Mouse (Mus musculus): ENCODE measurements around the gene Nlrp10. TPM values are rescaled to one million over a fixed set of nuclear protein-coding genes. Genes with fewer than 3 reads are reported as not detected.

Nlrp10 gene
- polyA plus RNA-seq, 1 experiment = 0.04 TPM

- no peaks in the 10 kb centered on the region for H3K4me1 ChIP-seq (ENCODE audit: control insufficient read depth, insufficient read depth, low read length)
- H3K27ac ChIP-seq (ENCODE audit: insufficient read depth, low read length) = no peak overlapping the region
- no peak overlapping the region for H3K4me3 ChIP-seq (ENCODE audit: insufficient read depth, low read length)
- no peak for TF ChIP-seq POLR2A (IDR thresholded peaks at IDR 0.05; ENCODE audit: extremely low read depth, insufficient read depth, low read length)
- no peak for TF ChIP-seq CTCF (IDR thresholded peaks at IDR 0.05; ENCODE audit: extremely low read depth, insufficient read depth, low read length)
Measured at GRCm38 (mm10) chr7:108928280-108929188, 1.4 kb downstream of the Nlrp10 start.

DNA sequence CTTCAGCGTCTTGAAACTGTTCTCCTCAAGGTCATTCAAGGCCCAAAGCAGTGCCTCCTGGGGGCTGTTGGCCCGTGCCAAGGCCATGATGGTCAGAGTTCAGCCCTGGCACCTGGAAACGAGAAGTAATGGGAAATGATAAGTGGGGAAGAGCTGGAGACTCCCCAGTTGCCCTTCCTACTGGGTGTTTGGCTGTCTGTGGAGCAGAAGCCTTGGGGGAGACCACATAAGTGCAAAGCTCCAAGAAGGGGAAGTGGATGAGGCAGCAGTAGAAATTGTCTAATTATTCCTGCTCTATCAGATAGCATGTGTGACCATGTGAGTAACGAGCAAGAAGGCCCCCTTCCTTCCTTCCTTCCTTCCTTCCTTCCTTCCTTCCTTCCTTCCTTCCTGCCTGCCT, 2.9 kb downstream of the Nlrp10 start:
- Histone ChIP-seq H3K27ac (ENCODE audit: insufficient read depth, low read length) (no peak overlapping the region), H3K4me3 (ENCODE audit: insufficient read depth, low read length) (no peak overlapping the region), H3K4me1 (ENCODE audit: control insufficient read depth, insufficient read depth, low read length) (no peaks in the 10 kb centered on the region)
- TF ChIP-seq POLR2A (IDR thresholded peaks at IDR 0.05; ENCODE audit: extremely low read depth, insufficient read depth, low read length) = no peak
- no peak for TF ChIP-seq CTCF (IDR thresholded peaks at IDR 0.05; ENCODE audit: extremely low read depth, insufficient read depth, low read length)

DNA sequence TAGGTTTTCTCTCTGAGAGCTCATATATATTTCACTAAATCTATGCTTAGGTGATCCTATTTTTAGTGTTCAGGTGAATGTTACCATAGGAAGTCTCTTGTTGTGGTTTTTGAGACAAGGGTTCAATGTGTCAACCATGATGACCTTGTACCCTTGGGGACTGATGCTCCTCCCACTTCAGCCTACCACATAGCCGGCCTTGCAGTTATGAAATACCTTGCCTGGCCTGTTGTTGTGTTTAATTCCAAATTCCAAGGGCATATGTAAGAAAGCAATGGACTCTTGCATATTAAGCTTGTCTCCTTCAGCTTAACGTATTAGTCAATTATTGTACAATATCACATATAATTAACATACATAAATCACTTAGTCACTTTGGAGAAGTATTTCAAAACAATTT, 26.0 kb downstream of the Nlrp10 start:
- Histone ChIP-seq H3K4me3 (ENCODE audit: insufficient read depth, low read length) (no peak overlapping the region), H3K27ac (ENCODE audit: insufficient read depth, low read length) (no peak overlapping the region), H3K4me1 (ENCODE audit: control insufficient read depth, insufficient read depth, low read length) (no peaks in the 10 kb centered on the region)
- TF ChIP-seq POLR2A (IDR thresholded peaks at IDR 0.05; ENCODE audit: extremely low read depth, insufficient read depth, low read length) (no peak), CTCF (IDR thresholded peaks at IDR 0.05; ENCODE audit: extremely low read depth, insufficient read depth, low read length) (no peak)

GRCm38 (mm10) chr7:108894320-108894719, 35.7 kb downstream of the Nlrp10 start, which contains the start of gene Olfr519:
TSS of gene Olfr519 (minus strand) at chr7:108894420.
- no peak for TF ChIP-seq POLR2A (IDR thresholded peaks at IDR 0.05; ENCODE audit: extremely low read depth, insufficient read depth, low read length)
- TF ChIP-seq CTCF (IDR thresholded peaks at IDR 0.05; ENCODE audit: extremely low read depth, insufficient read depth, low read length) = no peak
- Histone ChIP-seq H3K27ac (ENCODE audit: insufficient read depth, low read length) (no peak within 1 kb of the TSS), H3K4me3 (ENCODE audit: insufficient read depth, low read length) (no peak within 1 kb of the TSS), H3K4me1 (ENCODE audit: control insufficient read depth, insufficient read depth, low read length) (no peaks in the 10 kb centered on the region)

DNA sequence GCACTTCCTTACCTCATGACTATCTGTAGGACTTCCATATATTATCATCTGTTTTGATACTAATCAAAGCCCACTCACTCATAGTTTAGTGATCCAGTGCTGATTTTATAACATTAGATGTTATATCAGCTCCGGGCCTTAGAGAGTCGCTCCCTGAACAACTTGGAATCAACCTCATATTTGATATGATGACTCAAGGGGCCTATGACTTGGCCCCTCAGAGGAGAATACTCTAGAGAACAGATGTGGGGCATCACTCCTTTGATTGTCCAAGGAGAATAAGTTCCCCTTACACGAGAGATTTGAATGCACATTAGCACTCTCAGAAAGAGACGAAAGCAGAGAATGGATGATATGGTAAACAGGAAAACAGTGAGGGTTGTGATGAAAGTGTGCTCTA, 45.1 kb downstream of the Nlrp10 start, which contains the start of gene Olfr518:
Gene Olfr518, minus strand, starts transcription at position 101 of the 400 bp plus-strand sequence.
- H3K4me1 ChIP-seq (ENCODE audit: control insufficient read depth, insufficient read depth, low read length) = no peaks in the 10 kb centered on the region
- H3K27ac ChIP-seq (ENCODE audit: insufficient read depth, low read length) = no peak within 1 kb of the TSS
- H3K4me3 ChIP-seq (ENCODE audit: insufficient read depth, low read length) = no peak within 1 kb of the TSS
- TF ChIP-seq POLR2A (IDR thresholded peaks at IDR 0.05; ENCODE audit: extremely low read depth, insufficient read depth, low read length) (no peak), CTCF (IDR thresholded peaks at IDR 0.05; ENCODE audit: extremely low read depth, insufficient read depth, low read length) (no peak)

- no peak within 1 kb of the TSS for H3K27ac ChIP-seq (ENCODE audit: insufficient read depth, low read length)
- H3K4me1 ChIP-seq (ENCODE audit: control insufficient read depth, insufficient read depth, low read length) = no peaks in the 10 kb centered on the region
- H3K4me3 ChIP-seq (ENCODE audit: insufficient read depth, low read length) = no peak within 1 kb of the TSS
- no peak for TF ChIP-seq POLR2A (IDR thresholded peaks at IDR 0.05; ENCODE audit: extremely low read depth, insufficient read depth, low read length)
- no peak for TF ChIP-seq CTCF (IDR thresholded peaks at IDR 0.05; ENCODE audit: extremely low read depth, insufficient read depth, low read length)
Measured at GRCm38 (mm10) chr7:108872279-108872678, 57.7 kb downstream of the Nlrp10 start, which contains the start of gene Olfr517. TSS of gene Olfr517 (minus strand) at chr7:108872379.

Other genes starting within 250 kb of the Nlrp10 start
- gene Olfr512, start 216.9 kb downstream of the Nlrp10 start, polyA plus RNA-seq (2012; rRNA removed) = not detected in 2 replicates
- gene Olfr513, start 179.2 kb downstream of the Nlrp10 start, polyA plus RNA-seq (2012; rRNA removed) = not detected in 2 replicates
- gene Olfr514, start 104.2 kb downstream of the Nlrp10 start, polyA plus RNA-seq (2012; rRNA removed) = not detected in 2 replicates
- not detected in 2 replicates for gene Olfr516, start 79.6 kb downstream of the Nlrp10 start, polyA plus RNA-seq (2012; rRNA removed)
- gene Olfr517, start 57.8 kb downstream of the Nlrp10 start, polyA plus RNA-seq (2012; rRNA removed) = not detected in 2 replicates
- not detected in 2 replicates for gene Olfr518, start 45.2 kb downstream of the Nlrp10 start, polyA plus RNA-seq (2012; rRNA removed)
- not detected in 2 replicates for gene Olfr519, start 35.8 kb downstream of the Nlrp10 start, polyA plus RNA-seq (2012; rRNA removed)
- 91.9 and 95.0 TPM in 2 replicates for gene Eif3f, start 4.2 kb upstream of the Nlrp10 start, polyA plus RNA-seq (2012; rRNA removed)
- 161 and 176 TPM in 2 replicates for gene Tub, start 20.2 kb upstream of the Nlrp10 start, polyA plus RNA-seq (2012; rRNA removed)
- 42.7 and 42.8 TPM in 2 replicates for gene Ric3, start 153.2 kb upstream of the Nlrp10 start, polyA plus RNA-seq (2012; rRNA removed)
- 24.0 and 30.5 TPM in 2 replicates for gene Lmo1, start 245.0 kb upstream of the Nlrp10 start, polyA plus RNA-seq (2012; rRNA removed)

Measured in cortical plate, adult 2 months (tissue).